Mouse (Mus musculus) stomach, postnatal 0 days (tissue): ENCODE measurements around the gene Abi3bp.

Experiments
- CTCF ChIP-seq: IDR thresholded peaks from 2 replicates; pipeline ENCODE4 v1.5.1; 2016; ENCODE audit warnings: antibody characterized with exemption, low read depth, mild to moderate bottlenecking, moderate library complexity
- EP300 ChIP-seq: optimal IDR thresholded peaks from 2 replicates; pipeline ENCODE3; 2016; ENCODE audit warnings: antibody characterized with exemption

DNA sequence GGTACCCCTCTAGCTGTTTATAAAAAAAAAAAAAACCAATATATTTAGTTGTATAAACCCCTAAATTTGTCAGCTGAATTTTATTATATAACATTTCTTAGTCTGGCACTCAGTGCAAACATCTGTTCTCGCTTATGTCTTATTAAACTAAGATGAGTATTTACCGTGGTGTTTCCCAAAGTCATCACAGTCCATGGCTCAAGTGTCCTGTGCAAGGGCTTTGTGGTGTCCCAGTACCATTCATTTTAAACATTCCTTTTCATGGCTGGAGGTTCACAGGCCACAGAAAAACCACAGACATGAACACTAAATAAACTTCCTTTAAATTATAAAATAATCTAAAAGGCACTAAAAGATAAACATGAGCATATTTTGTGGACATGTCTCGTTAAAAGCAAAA is 13.2 kb downstream of the Abi3bp start:
- no peak for TF ChIP-seq CTCF
- no peak for TF ChIP-seq EP300
